Mouse (Mus musculus) testis, adult 2 months (tissue): Measurements from ENCODE around the gene Fignl1.

Experiments
- CTCF ChIP-seq: fragments of 200-500 bp; IDR thresholded peaks from 2 replicates; pipeline ENCODE4 v1.5.1; 2012; ENCODE audit warnings: low read depth, mild to moderate bottlenecking, inconsistent platforms, low read length, moderate library complexity; ENCODE audit not compliant: control insufficient read depth, insufficient read depth, insufficient replicate concordance
- POLR2A ChIP-seq: fragments of 200-500 bp; IDR thresholded peaks from 2 replicates; pipeline ENCODE4 v1.6.1; 2012; ENCODE audit warnings: low read depth, mild to moderate bottlenecking, inconsistent platforms, low read length, moderate library complexity; ENCODE audit not compliant: control insufficient read depth

DNA sequence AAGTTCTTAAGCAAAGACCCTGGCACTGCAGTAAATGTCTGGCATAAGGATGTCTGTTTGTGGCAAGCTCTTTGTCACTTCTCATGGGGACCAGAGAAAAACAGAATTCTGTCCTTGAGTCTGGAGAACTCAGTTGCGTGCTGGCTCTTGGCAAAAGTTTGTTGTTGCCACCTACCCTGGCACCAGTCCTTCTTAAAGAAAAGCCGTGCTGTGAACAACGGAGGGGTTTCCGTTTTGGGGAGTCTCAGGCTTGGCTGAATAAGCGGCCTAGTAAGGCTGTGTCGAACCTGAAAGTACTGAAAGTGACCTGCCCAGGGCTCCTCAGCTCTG, 24.0 kb upstream of the Fignl1 start:
- TF ChIP-seq CTCF (no peak), POLR2A (no peak)
